Mouse (Mus musculus) liver, embryonic 14.5 days (tissue): ENCODE measurements around the gene Sema4d.

Experiments
- CTCF ChIP-seq: IDR thresholded peaks from 2 replicates; pipeline ENCODE4 v1.5.1; 2016; ENCODE audit warnings: antibody characterized with exemption, low read depth, control low read depth
- EP300 ChIP-seq: IDR thresholded peaks from 2 replicates; pipeline ENCODE4 v1.6.1; 2016; ENCODE audit warnings: antibody characterized with exemption, low read depth

- TF ChIP-seq CTCF, result no peak
- no peak for TF ChIP-seq EP300
Measured at GRCm38 (mm10) chr13:51786616-51787015, 6.9 kb downstream of the Sema4d start.
